Mouse (Mus musculus) bone marrow, adult 2 months (tissue): ENCODE data around the gene Sbds.

ENCODE experiments used
- CTCF ChIP-seq: fragments of 200-500 bp; IDR thresholded peaks from 2 replicates; pipeline ENCODE4 v1.5.1; 2011; ENCODE audit warnings: low read length, control low read depth; ENCODE audit not compliant: control insufficient read depth, insufficient read depth
- POLR2A ChIP-seq: fragments of 200-500 bp; IDR thresholded peaks from 2 replicates; pipeline ENCODE4 v1.6.1; 2011; ENCODE audit warnings: low read depth, mild to moderate bottlenecking, control low read depth, low read length, borderline replicate concordance; ENCODE audit not compliant: control insufficient read depth

DNA sequence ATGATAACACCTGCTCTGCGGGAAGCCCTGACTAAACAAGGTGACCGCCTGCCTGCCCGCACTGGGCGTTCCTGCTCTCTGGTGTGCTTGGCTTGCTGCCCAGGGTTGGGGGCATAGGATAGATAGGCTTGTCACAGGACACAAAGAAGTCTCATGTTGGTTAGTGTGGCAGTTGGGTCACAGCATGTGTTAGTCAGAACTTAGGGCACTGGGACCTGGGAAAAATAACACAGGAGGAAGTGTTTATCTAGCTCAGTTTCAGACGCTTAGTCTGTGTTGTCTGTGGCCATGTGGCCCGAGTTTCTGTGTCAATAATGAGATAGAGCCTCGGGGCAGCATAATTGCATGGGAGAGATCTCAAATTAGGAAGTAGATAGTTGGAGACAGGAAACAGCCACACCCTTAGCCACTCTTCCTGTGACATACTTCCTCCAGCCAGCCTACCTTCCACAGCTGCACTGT lies 22.7 kb upstream of the Sbds start:
- TF ChIP-seq POLR2A: no peak
- no peak for TF ChIP-seq CTCF
